Mouse (Mus musculus) limb, embryonic 14.5 days (tissue): ENCODE results near the gene Ina. TPM values are rescaled to one million over a fixed set of nuclear protein-coding genes. Genes with fewer than 3 reads are reported as not detected.
A peak's percentile ranks its signal among the peaks of the same experiment; 100 is the strongest.

ENCODE experiments used
- ATAC-seq: fragments of 200-750 bp; cut with Nextera tagmentation; 2 replicates; pipeline ENCODE4 v1.8.0; 2017; ENCODE audit warnings: low read depth, moderate number of reproducible peaks, moderate TSS enrichment; ENCODE audit not compliant: low FRiP score
- DNase-seq: peaks from one replicate; pipeline ENCODE4 v3.0.0-alpha.2; 2015; ENCODE audit warnings: low spot score
- H3K27ac ChIP-seq: fragments of 300-500 bp; sonication (generic); replicated peaks from 2 replicates; pipeline ENCODE4 v1.5.1; 2014; ENCODE audit warnings: low read depth, mild to moderate bottlenecking, low read length, moderate library complexity, mixed read lengths
- H3K27me3 ChIP-seq: fragments of 300-500 bp; sonication (generic); 2 replicates; pipeline ENCODE4 v1.6.1; 2014; ENCODE audit warnings: low read length, mixed read lengths; ENCODE audit not compliant: control insufficient read depth, insufficient read depth
- H3K36me3 ChIP-seq: fragments of 300-500 bp; sonication (generic); 2 replicates; pipeline ENCODE4 v1.6.1; 2014; ENCODE audit warnings: mild to moderate bottlenecking, low read length, moderate library complexity, mixed read lengths; ENCODE audit not compliant: control insufficient read depth, insufficient read depth
- H3K4me1 ChIP-seq: fragments of 300-500 bp; sonication (generic); 2 replicates; pipeline ENCODE4 v1.6.1; 2014; ENCODE audit warnings: antibody characterized with exemption, low read length, mixed read lengths; ENCODE audit not compliant: control insufficient read depth, insufficient read depth
- H3K4me2 ChIP-seq: fragments of 300-500 bp; sonication (generic); replicated peaks from 2 replicates; pipeline ENCODE4 v1.6.1; 2014; ENCODE audit warnings: low read depth, mild to moderate bottlenecking, low read length, moderate library complexity; ENCODE audit not compliant: severe bottlenecking
- H3K4me3 ChIP-seq: fragments of 300-500 bp; sonication (generic); replicated peaks from 2 replicates; pipeline ENCODE4 v1.5.1; 2014; ENCODE audit warnings: low read length
- H3K9ac ChIP-seq: fragments of 300-500 bp; sonication (generic); 2 replicates; pipeline ENCODE4 v1.6.1; 2014; ENCODE audit warnings: mild to moderate bottlenecking, low read depth, low read length, moderate library complexity; ENCODE audit not compliant: severe bottlenecking
- H3K9me3 ChIP-seq: fragments of 300-500 bp; sonication (generic); 2 replicates; pipeline ENCODE4 v1.6.1; 2016; ENCODE audit warnings: low read length; ENCODE audit not compliant: control insufficient read depth
- POLR2A ChIP-seq: fragments of 200-500 bp; IDR thresholded peaks from 2 replicates; pipeline ENCODE4 v1.8.0; 2012; ENCODE audit warnings: inconsistent platforms, mild to moderate bottlenecking, moderate library complexity, borderline replicate concordance; ENCODE audit not compliant: insufficient read depth, insufficient read length; ENCODE audit errors: extremely low read depth
- WGBS: fragments of 180-500 bp; shearing (Covaris S2); extraction: QIAGEN DNeasy Blood & Tissue Kit; methylation state at CpG from one replicate; pipeline ENCODE4 v1.1.7; 2014; 5-methylcytosine and 5-hydroxymethylcytosine counted together
- polyA plus RNA-seq, 2 experiments: library from polyadenylated mRNA; depleted of rRNA in 1 of 2; stranded (reverse) in 1 of 2; unstranded in 1 of 2; fragments of >200 nt; fragmentation: Nextera tagmentation in 1 of 2; extraction: Ambion mirVana in 1 of 2; gene quantifications; 2 replicates each; pipeline versions ENCODE4 v1.2.1 to v1.2.3; 2012 to 2014

Ina gene
- polyA plus RNA-seq, 2 experiments = 0.40 to 1.3 TPM

- no peak for DNase-seq
- H3K4me1 ChIP-seq = peaks cover 5% of the 10 kb centered on the region
- H3K36me3 ChIP-seq = no peaks in the 10 kb centered on the region
- H3K4me2 ChIP-seq = no peak overlapping the region
- WGBS = 87% methylated on average over 15 of the region's 15 CpGs
- TF ChIP-seq POLR2A = no peak
- H3K9me3 ChIP-seq = no peaks in the 10 kb centered on the region
- H3K9ac ChIP-seq = no peak overlapping the region
- ATAC-seq = no peak
- no peak overlapping the region for H3K27ac ChIP-seq
- peaks cover 46% of the 10 kb centered on the region for H3K27me3 ChIP-seq
- no peak overlapping the region for H3K4me3 ChIP-seq
These were observed 1.9 kb upstream of the Ina start for GRCm38 (mm10) chr19:47012521-47013130.

DNA sequence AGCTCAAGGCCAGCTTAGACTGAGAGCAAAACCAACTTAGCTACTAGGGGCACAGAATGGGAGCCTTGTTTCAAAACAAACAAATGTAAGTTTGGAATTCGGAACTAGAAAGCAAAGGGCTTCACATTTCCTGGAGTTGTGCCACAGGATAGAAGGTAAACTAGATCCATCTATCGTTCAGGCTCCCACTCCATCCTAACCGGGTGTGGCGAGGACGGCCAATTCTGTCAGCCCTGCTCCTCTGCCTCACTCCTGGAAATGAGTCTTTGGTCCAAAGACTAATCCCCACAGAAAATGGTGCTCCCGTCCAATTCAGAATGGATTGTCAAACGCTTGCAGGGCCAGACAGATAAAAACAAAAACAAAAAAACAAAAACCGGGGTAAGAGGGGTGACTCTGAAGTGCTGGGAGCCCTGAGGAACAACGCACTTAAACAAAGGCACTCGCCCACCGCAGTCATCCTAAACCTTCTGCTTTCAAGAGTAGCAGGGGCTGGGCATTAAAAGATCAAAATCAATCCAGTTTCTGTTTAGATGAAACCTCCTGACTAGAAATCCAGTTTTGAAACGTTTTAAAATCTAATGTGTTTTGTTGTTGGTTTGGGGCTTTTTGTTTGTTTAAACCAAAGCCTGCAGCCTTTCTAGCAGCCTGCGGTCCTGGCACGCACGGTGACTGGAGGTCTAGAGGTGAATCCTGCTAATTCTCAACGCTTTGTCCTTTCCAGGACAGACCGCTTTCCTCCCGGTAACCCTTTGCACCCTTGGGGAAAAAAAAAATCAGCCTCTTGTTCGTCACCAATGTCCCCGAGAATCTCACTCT is 949 bp upstream of the Ina start:
- H3K4me2 ChIP-seq = peak overlapping the region; percentile 88; the same call in 1 of the 2 replicates

DNA sequence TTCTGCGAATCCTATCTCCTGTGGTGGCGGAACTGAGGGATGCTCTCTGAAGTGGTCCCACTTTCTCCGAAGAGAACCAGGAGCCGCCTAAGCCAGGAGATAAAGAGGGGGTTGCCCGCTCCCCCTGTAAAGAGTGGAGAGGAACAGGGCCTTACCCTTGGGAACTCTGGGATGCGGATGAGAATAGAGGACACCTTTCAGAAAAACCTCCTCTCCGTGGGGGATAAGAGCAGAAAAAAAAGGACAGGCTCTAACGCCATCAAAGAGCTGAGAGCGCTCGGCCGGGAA is 395 bp upstream of the Ina start:
- H3K27me3 ChIP-seq = peaks cover 54% of the 10 kb centered on the region
- peak overlapping the region; percentile 88 for H3K4me2 ChIP-seq
- H3K4me1 ChIP-seq = peaks cover 5% of the 10 kb centered on the region
- H3K27ac ChIP-seq = no peak overlapping the region
- 0% methylated on average over 11 of the region's 11 CpGs for WGBS
- H3K36me3 ChIP-seq = no peaks in the 10 kb centered on the region
- peak overlapping the region; percentile 50 for H3K4me3 ChIP-seq
- H3K9me3 ChIP-seq = no peaks in the 10 kb centered on the region
- no peak for TF ChIP-seq POLR2A
- DNase-seq (no peak), ATAC-seq (no peak)
- no peak overlapping the region for H3K9ac ChIP-seq

More for the DNA sequence above, 949 bp upstream of the Ina start:
- H3K9me3 ChIP-seq = no peaks in the 10 kb centered on the region
- WGBS = 15% methylated on average over 20 of the region's 20 CpGs
- no peak for ATAC-seq
- no peak overlapping the region for H3K27ac ChIP-seq
- peaks cover 5% of the 10 kb centered on the region for H3K4me1 ChIP-seq
- no peak for DNase-seq
- H3K27me3 ChIP-seq = peaks cover 54% of the 10 kb centered on the region
- no peak for TF ChIP-seq POLR2A
- peak overlapping the region; percentile 50 for H3K4me3 ChIP-seq
- no peaks in the 10 kb centered on the region for H3K36me3 ChIP-seq
- H3K9ac ChIP-seq = no peak overlapping the region

GRCm38 (mm10) chr19:47015396-47015795 is 898 bp downstream of the Ina start:
- H3K27me3 ChIP-seq = peaks cover 54% of the 10 kb centered on the region
- H3K4me3 ChIP-seq = peak overlapping the region; percentile 50
- ATAC-seq (no peak), DNase-seq (no peak)
- H3K36me3 ChIP-seq = no peaks in the 10 kb centered on the region
- under 1% methylated on average over 37 of the region's 37 CpGs for WGBS
- no peaks in the 10 kb centered on the region for H3K9me3 ChIP-seq
- H3K9ac ChIP-seq = no peak overlapping the region
- H3K4me1 ChIP-seq = peaks cover 5% of the 10 kb centered on the region
- no peak for TF ChIP-seq POLR2A
- H3K4me2 ChIP-seq = peak overlapping the region; percentile 88
- H3K27ac ChIP-seq = no peak overlapping the region

DNA sequence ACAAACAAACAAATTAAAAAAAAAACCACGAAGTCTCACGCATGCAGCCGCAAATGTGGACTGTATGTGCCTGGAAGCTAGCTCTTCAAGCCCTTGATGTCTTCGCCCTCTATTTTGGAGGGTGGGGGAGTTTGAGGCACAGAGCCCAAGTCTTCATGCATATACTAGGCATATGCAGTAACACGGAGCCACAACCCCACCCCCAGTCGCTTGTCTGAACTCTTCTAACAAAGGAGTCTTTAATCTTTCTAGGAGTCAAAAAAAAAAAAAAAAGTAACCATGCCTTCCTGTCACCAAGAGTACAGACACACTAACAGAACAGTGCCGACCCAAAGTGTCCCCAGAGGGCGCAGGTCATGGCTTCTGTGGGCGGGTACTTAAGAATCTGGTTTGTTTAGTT is 1.5 kb downstream of the Ina start:
- no peaks in the 10 kb centered on the region for H3K9me3 ChIP-seq
- DNase-seq (no peak), ATAC-seq (no peak)
- 3% methylated on average over 9 of the region's 9 CpGs for WGBS
- no peak for TF ChIP-seq POLR2A
- no peaks in the 10 kb centered on the region for H3K36me3 ChIP-seq
- no peak overlapping the region for H3K4me2 ChIP-seq
- H3K9ac ChIP-seq = no peak overlapping the region
- peaks cover 5% of the 10 kb centered on the region for H3K4me1 ChIP-seq
- H3K27me3 ChIP-seq = peaks cover 54% of the 10 kb centered on the region
- no peak overlapping the region for H3K27ac ChIP-seq
- H3K4me3 ChIP-seq = no peak overlapping the region
